Mouse (Mus musculus) retina, embryonic 14.5 days (tissue): ENCODE results near the gene Tmem98.

Source experiments
- DNase-seq: peaks from one replicate; pipeline ENCODE4 v3.0.0-alpha.2; 2015; ENCODE audit warnings: low spot score

The Tmem98 gene

DNA sequence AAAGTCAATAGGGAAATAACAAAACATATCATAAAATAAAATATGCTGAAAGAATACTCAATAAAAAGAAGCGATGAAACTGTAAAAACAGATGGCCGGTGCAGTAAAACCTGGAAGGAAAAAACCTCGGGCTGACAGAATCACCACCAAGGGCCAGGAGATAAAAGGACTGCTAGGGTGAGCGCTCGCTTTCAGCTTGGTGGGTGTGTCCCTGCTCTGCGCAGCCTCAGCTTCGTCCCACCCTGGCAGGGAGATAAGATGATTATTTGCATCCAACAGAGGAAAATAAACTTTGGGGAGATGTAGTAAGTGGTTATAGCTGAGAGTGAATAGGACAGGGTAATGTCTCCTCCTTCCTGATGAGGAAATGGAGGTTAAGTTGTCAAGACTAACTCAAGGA, 44.9 kb downstream of the Tmem98 start:
- no peak for DNase-seq

GRCm38 (mm10) chr11:80856827-80857226, 46.9 kb downstream of the Tmem98 start:
- no peak for DNase-seq

GRCm38 (mm10) chr11:80858065-80858464, 48.1 kb downstream of the Tmem98 start, which contains the start of gene Spaca3:
Spaca3 (plus strand) TSS chr11:80858365.
- no peak for DNase-seq

GRCm38 (mm10) chr11:80862941-80863340, 53.0 kb downstream of the Tmem98 start:
- DNase-seq, result no peak

DNA sequence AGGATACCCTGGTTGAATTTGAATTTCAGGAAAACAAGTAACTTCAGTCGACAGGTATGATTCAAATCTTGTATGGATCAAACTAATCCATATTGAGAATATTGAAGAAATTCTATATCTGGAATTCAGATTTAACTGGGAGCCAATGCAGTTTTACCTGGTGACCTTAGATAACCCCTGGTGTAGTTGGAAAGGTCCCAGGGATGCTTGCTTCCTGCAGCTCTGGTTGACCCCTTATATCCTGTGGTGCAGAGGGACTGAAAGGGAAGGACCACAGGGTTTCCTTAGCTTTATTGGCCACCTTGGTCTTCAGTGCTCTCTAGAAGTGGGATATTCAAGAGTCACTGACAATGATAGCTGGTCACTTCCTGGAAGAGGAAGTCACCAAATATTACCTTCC, 58.1 kb downstream of the Tmem98 start:
- DNase-seq, result no peak
